Mouse (Mus musculus) brain, embryonic 14.5 days (tissue): ENCODE data around the gene Klrg1. TPM values are rescaled to one million over a fixed set of nuclear protein-coding genes. Genes with fewer than 3 reads are reported as not detected.
A peak's percentile ranks its signal among the peaks of the same experiment; 100 is the strongest.

ENCODE experiments used
- DNase-seq: peaks from one replicate; pipeline ENCODE4 v3.0.0-alpha.2; 2011; ENCODE audit warnings: low read depth
- CTCF ChIP-seq: fragments of 200-500 bp; IDR thresholded peaks from 2 replicates; pipeline ENCODE4 v1.5.1; 2012; ENCODE audit warnings: inconsistent platforms, mild to moderate bottlenecking, moderate library complexity, borderline replicate concordance; ENCODE audit not compliant: insufficient read depth, insufficient read length; ENCODE audit errors: extremely low read depth
- POLR2A ChIP-seq: fragments of 200-500 bp; IDR thresholded peaks from 2 replicates; pipeline ENCODE4 v1.6.1; 2012; ENCODE audit warnings: mild to moderate bottlenecking, inconsistent platforms, borderline replicate concordance; ENCODE audit not compliant: poor library complexity, insufficient read depth, insufficient read length, severe bottlenecking; ENCODE audit errors: extremely low read depth
- polyA plus RNA-seq: library from polyadenylated mRNA; depleted of rRNA; stranded (reverse); fragments of >200 nt; gene quantifications from 2 replicates; pipeline ENCODE4 v1.2.3, GENCODE M21; 2012; rRNA removed

Gene Klrg1
- polyA plus RNA-seq, 1 experiment = 0.60 TPM

GRCm38 (mm10) chr6:122284304-122284703 is 1.6 kb upstream of the Klrg1 start:
- no peak for DNase-seq
- TF ChIP-seq CTCF = no peak
- no peak for TF ChIP-seq POLR2A

GRCm38 (mm10) chr6:122283429-122283828 is 747 bp upstream of the Klrg1 start:
- DNase-seq = no peak
- TF ChIP-seq CTCF (no peak), POLR2A (no peak)

- TF ChIP-seq CTCF = no peak
- TF ChIP-seq POLR2A = no peak
- no peak for DNase-seq
Measured at GRCm38 (mm10) chr6:122276565-122276964, 6.1 kb downstream of the Klrg1 start.

GRCm38 (mm10) chr6:122274546-122274945 is 8.1 kb downstream of the Klrg1 start:
- no peak for TF ChIP-seq POLR2A
- no peak for TF ChIP-seq CTCF
- DNase-seq = no peak

- DNase-seq = no peak
- TF ChIP-seq POLR2A (no peak), CTCF (no peak)
Measured at GRCm38 (mm10) chr6:122270152-122270551, 12.5 kb downstream of the Klrg1 start.

- TF ChIP-seq CTCF = no peak
Measured at GRCm38 (mm10) chr6:122269170-122269569, 13.5 kb downstream of the Klrg1 start.

GRCm38 (mm10) chr6:122268561-122268960 is 14.1 kb downstream of the Klrg1 start:
- DNase-seq = peak; percentile 90
- no peak for TF ChIP-seq POLR2A
- TF ChIP-seq CTCF = no peak

More at GRCm38 (mm10) chr6:122269170-122269569, 13.5 kb downstream of the Klrg1 start:
- peak; percentile 30 for DNase-seq

- DNase-seq = no peak
- TF ChIP-seq POLR2A (no peak), CTCF (no peak)
Measured at GRCm38 (mm10) chr6:122262543-122262942, 20.1 kb downstream of the Klrg1 start.

GRCm38 (mm10) chr6:122252146-122252545 is 30.5 kb downstream of the Klrg1 start:
- DNase-seq = peak; percentile 61

GRCm38 (mm10) chr6:122250033-122250432 is 32.6 kb downstream of the Klrg1 start:
- TF ChIP-seq CTCF (no peak), POLR2A (no peak)
- no peak for DNase-seq

More at GRCm38 (mm10) chr6:122252146-122252545, 30.5 kb downstream of the Klrg1 start:
- TF ChIP-seq CTCF (no peak), POLR2A (no peak)

Other genes with a start within 250 kb of the Klrg1 start
- 42.7 and 42.8 TPM in 2 replicates for gene M6pr, start 25.8 kb upstream of the Klrg1 start, polyA plus RNA-seq
- gene Phc1, start 57.7 kb upstream of the Klrg1 start, polyA plus RNA-seq = 112 and 168 TPM in 2 replicates
- 115 and 127 TPM in 2 replicates for gene Rimklb, start 215.9 kb upstream of the Klrg1 start, polyA plus RNA-seq
- 2.0 TPM in 2 replicates for gene Mfap5, start 223.0 kb upstream of the Klrg1 start, polyA plus RNA-seq